Comparison of ENCODE assay signal across 10 mouse cellular contexts in genomic region chr10:86183148-86183885, GRCm38 (mm10).
DNase-seq lines count a peak whose midpoint lies in the region; ATAC-seq and TF ChIP-seq lines count a peak whose summit lies in the region.
"Had no signal": no experiment of that assay in that cellular context is flagged by ENCODE, and none has a peak within 500 bp of the region (broad histone marks: within the 10 kb centered on the region; RNA-seq: fewer than 3 reads in every experiment).

No protein-coding gene starts in this region.

- H3K4me1 ChIP-seq in heart, adult 2 months (ENCODE audit: control insufficient read depth, insufficient read depth, low read length) = peaks cover 5% of the 10 kb centered on the region
- H3K4me1 ChIP-seq in brown adipose tissue, adult 24 weeks (ENCODE audit: control insufficient read depth, insufficient read depth, insufficient read length, low read length) = peaks cover 3% of the 10 kb centered on the region; the same call in 1 of the 2 replicates
- peaks cover 22% of the 10 kb centered on the region; the same call in 1 of the 2 replicates for H3K4me1 ChIP-seq in hindbrain, embryonic 10.5 days (replicated peaks)
- H3K4me1 ChIP-seq in hindbrain, postnatal 0 days (ENCODE audit: insufficient read depth, low read length) = no peaks in the 10 kb centered on the region

- DNase-seq in heart, adult 2 months = peak in 1 of 2 experiments; percentile 18
- DNase-seq in heart, postnatal 4 days = no peak
- peak; percentile 13 for DNase-seq in heart, postnatal 25 days (ENCODE audit: low spot score)
- DNase-seq in kidney, postnatal 4 days = peak; percentile 21 to 29
- no peak for DNase-seq in hindbrain, embryonic 10.5 days (ENCODE audit: low spot score)
- DNase-seq in frontal cortex, postnatal 25 days (ENCODE audit: low spot score in 2 of 2) = no peak
- no peak for DNase-seq in hindbrain, postnatal 0 days (ENCODE audit: low spot score)
- DNase-seq: gastrocnemius, postnatal 25 days had no signal

- intact Hi-C loops in heart, adult 2 months (cut with DNase I) = loop anchor here (2.0 to 5.0 kb wide), 3 partner anchors 89 to 269 kb away; no protein-coding TSS in a partner anchor
- intact Hi-C loops in heart, postnatal 25 days (cut with DNase I) = loop anchor here (2.0 to 5.0 kb wide), 3 partner anchors 89 to 273 kb away; no protein-coding TSS in a partner anchor

- TF ChIP-seq CTCF in heart, adult 2 months (IDR thresholded peaks at IDR 0.05) = no peak
- TF ChIP-seq CTCF in hindbrain, postnatal 0 days (IDR thresholded peaks at IDR 0.05; ENCODE audit: low read depth) = no peak

- H3K36me3 ChIP-seq in heart, adult 2 months (ENCODE audit: control insufficient read depth, insufficient read depth, low read length) = no peaks in the 10 kb centered on the region
- no peaks in the 10 kb centered on the region for H3K36me3 ChIP-seq in hindbrain, embryonic 10.5 days
- no peaks in the 10 kb centered on the region for H3K36me3 ChIP-seq in hindbrain, postnatal 0 days (ENCODE audit: insufficient read depth, low read length)

- no peak for TF ChIP-seq POLR2A in heart, adult 2 months (IDR thresholded peaks at IDR 0.05; ENCODE audit: insufficient read depth, low read depth, low read length)

- no peak for TF ChIP-seq EP300 in heart, adult 2 months (IDR thresholded peaks at IDR 0.05; ENCODE audit: insufficient read depth, low read depth, low read length)

- H3K27me3 ChIP-seq in heart, adult 2 months (ENCODE audit: control insufficient read depth, insufficient read depth, low read length) = no peaks in the 10 kb centered on the region
- H3K27me3 ChIP-seq in hindbrain, embryonic 10.5 days (ENCODE audit: insufficient read depth, poor library complexity, severe bottlenecking) = no peaks in the 10 kb centered on the region
- H3K27me3 ChIP-seq in hindbrain, postnatal 0 days (ENCODE audit: insufficient read depth, low read length) = no peaks in the 10 kb centered on the region

- peak overlapping the region; percentile 45 for H3K27ac ChIP-seq in heart, adult 2 months
- H3K27ac ChIP-seq in brown adipose tissue, adult 24 weeks (replicated peaks; ENCODE audit: low read depth, low read length) = peak overlapping the region; percentile 64
- no peak overlapping the region for H3K27ac ChIP-seq in hindbrain, embryonic 10.5 days
- no peak overlapping the region for H3K27ac ChIP-seq in hindbrain, postnatal 0 days

- no peak overlapping the region for H3K4me3 ChIP-seq in heart, adult 2 months
- no peak overlapping the region for H3K4me3 ChIP-seq in brown adipose tissue, adult 24 weeks (ENCODE audit: insufficient read depth, low read depth, low read length)
- no peak overlapping the region for H3K4me3 ChIP-seq in hindbrain, embryonic 10.5 days
- H3K4me3 ChIP-seq in hindbrain, postnatal 0 days (ENCODE audit: low read length) = no peak overlapping the region

- no peak overlapping the region for H3K4me2 ChIP-seq in hindbrain, postnatal 0 days (ENCODE audit: low read depth, low read length)

- no peak for ATAC-seq in hindbrain, postnatal 0 days
- ATAC-seq: midbrain, embryonic 16.5 days had no signal

- no peaks in the 10 kb centered on the region for H3K9me3 ChIP-seq in hindbrain, embryonic 10.5 days
- no peaks in the 10 kb centered on the region for H3K9me3 ChIP-seq in hindbrain, postnatal 0 days (ENCODE audit: low read length)

- no peaks in the 10 kb centered on the region for H3K79me2 ChIP-seq in heart, adult 2 months (replicated peaks; ENCODE audit: control insufficient read depth, insufficient read depth, low read length)

- 35% methylated on average over 8 of the region's 8 CpGs for WGBS in heart, adult 2 months
- WGBS in hindbrain, embryonic 10.5 days = 75% methylated on average over 8 of the region's 8 CpGs
- WGBS in hindbrain, postnatal 0 days = 72% methylated on average over 8 of the region's 8 CpGs

- no peak overlapping the region for H3K9ac ChIP-seq in heart, adult 2 months (ENCODE audit: low read depth, low read length)
- no peak overlapping the region for H3K9ac ChIP-seq in hindbrain, postnatal 0 days (replicated peaks; ENCODE audit: low read length)

Comparison
In these comparisons a context has a peak if more than half of its experiments do, and no peak if none do; other contexts are left out.
1. DNase-seq: peak in heart, postnatal 25 days (single experiment) and kidney, postnatal 4 days (2 of 2); none in heart, postnatal 4 days (single experiment), hindbrain, embryonic 10.5 days (single experiment), frontal cortex, postnatal 25 days (0 of 2) and hindbrain, postnatal 0 days (single experiment).
2. H3K27ac ChIP-seq: peak in heart, adult 2 months (single experiment) and brown adipose tissue, adult 24 weeks (single experiment); none in hindbrain, embryonic 10.5 days (single experiment) and hindbrain, postnatal 0 days (single experiment).